Mouse (Mus musculus) small intestine, adult 2 months (tissue): ENCODE results near the gene Nanos3.

ENCODE experiments used
- CTCF ChIP-seq: fragments of 200-500 bp; IDR thresholded peaks from 2 replicates; pipeline ENCODE4 v1.5.1; 2012; ENCODE audit warnings: low read depth, mild to moderate bottlenecking, control low read depth, inconsistent platforms, low read length, moderate library complexity, mixed read lengths; ENCODE audit not compliant: insufficient replicate concordance, insufficient read length; ENCODE audit errors: extremely low read depth
- POLR2A ChIP-seq: fragments of 200-500 bp; IDR thresholded peaks from 2 replicates; pipeline ENCODE4 v1.6.1; 2012; ENCODE audit warnings: low read depth, mild to moderate bottlenecking, control low read depth, inconsistent platforms, low read length, moderate library complexity

DNA sequence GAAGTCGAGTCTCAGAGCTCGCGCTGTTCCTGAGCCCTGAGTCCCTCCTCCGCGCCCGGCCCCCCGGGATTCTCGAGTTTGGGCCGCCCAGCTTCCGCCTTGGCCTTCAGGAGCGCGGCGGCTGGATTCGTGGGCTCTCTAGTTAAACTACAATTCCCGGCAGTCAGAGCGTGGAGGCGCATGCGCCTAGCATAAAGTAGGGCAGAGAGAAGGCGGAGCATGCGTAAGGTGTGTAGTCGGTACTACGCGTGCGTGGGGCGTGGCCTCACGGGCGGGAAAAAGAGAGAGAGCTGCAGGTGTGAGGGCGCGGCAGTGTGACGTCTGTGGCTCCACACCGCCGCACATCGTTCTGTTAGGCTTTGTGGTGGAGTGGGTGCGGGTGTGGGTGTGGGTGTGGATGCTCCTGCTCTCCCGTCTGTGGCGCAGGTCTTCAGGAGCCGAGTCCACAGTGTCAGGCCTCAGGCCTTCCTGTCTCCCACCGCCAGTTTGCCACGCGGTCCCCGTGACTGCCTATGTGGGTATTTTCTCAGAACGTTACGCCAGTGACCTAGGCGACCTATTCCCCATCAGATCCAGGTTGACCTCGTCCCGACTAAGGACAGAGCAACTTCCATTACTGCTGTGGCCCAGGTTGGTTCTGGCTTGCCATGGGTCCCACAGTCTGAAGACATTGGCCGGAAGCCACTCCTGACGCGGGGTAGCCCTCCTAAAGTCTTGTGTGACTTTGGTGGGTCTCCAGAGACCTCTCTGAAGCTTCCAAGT, 37.1 kb downstream of the Nanos3 start, which contains the start of the genes Cc2d1a and 4930432K21Rik:
- TF ChIP-seq CTCF (no peak), POLR2A (no peak)
